Mouse (Mus musculus) spleen, adult 18-20 months (tissue): Measurements from ENCODE around the gene Clstn2.

Experiments used
- DNase-seq, 2 experiments: peaks; one replicate each; pipeline ENCODE4 v3.0.0; 2022; ENCODE audit warnings: mixed read lengths in 2 of 2

Gene Clstn2

DNA sequence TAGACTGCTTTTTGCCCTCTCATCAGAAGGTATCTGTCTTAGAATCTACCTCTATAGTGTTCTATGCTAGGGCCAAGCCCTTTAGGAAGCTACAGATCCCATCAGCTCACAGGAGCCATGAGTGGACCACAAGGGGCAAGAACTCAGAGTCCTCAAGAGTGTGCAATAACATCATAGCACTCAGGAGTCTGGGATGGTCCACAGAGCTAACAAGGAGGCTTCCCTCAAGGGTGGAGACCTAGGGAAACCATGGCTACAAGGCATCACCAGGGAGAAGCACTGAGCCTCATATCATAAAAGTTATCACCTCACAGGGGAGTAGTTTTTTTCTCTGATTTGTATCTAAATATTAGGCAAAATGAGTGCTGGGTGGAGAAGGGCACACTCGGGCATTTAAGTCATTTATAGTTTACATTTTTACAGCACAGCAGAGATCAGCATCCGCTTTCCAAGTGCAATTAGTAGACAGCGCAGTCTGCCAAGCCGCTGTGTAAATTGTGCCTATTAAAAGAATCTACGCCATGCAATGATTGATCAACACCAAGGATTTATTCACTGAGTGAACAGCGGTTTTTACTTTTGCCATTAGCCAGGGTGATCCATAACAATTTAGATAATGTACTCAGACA is 82.5 kb downstream of the Clstn2 start:
- DNase-seq, result no peak

- no peak for DNase-seq
Measured at GRCm38 (mm10) chr9:97919326-97919725, 113.7 kb downstream of the Clstn2 start.

GRCm38 (mm10) chr9:97891415-97891814 is 141.6 kb downstream of the Clstn2 start:
- DNase-seq, result no peak

DNA sequence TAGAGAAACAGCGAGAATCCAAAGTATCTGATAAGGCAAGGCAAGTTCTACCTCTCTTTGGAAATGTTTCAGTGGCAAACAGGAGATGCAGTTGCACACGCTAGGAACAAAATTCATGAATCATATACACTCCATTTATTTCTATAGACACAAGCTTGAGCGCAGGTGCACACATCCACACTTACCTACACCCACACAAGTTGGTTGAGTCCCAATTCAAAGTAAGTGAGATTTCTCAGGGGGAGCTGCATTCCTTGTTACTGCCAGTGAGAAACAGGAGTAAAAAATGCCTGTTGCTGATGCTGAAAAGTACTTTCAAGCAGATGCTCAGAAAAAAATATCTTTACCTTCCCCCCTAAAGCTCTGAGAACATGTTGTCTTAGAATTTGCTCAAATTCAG is 149.6 kb downstream of the Clstn2 start:
- DNase-seq, result no peak

- DNase-seq, result no peak
Measured at GRCm38 (mm10) chr9:97867013-97867700, 165.8 kb downstream of the Clstn2 start.

- no peak for DNase-seq
Measured at GRCm38 (mm10) chr9:97852859-97853258, 180.1 kb downstream of the Clstn2 start.

GRCm38 (mm10) chr9:97847873-97848838 is 184.8 kb downstream of the Clstn2 start:
- DNase-seq, result no peak

GRCm38 (mm10) chr9:97842054-97842453 is 190.9 kb downstream of the Clstn2 start:
- DNase-seq, result no peak

DNA sequence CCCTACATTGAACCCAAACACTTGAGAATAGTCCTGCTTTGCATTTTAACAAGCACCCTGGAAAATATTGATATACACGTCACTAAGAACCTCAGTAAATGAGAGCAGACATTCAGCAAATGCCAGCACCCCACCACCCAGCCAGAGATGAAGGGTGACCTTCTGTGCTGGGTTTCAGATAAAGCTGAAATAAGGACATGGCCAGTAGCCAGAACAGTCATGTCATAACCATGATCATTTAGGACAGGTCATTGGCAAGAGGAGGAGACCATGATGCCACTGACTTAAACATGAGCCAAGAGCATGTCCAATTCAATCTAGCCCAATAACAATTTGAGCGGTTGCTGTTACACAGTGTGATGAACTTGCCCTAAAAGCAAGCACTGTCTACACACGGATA is 201.8 kb downstream of the Clstn2 start:
- DNase-seq, result no peak

DNA sequence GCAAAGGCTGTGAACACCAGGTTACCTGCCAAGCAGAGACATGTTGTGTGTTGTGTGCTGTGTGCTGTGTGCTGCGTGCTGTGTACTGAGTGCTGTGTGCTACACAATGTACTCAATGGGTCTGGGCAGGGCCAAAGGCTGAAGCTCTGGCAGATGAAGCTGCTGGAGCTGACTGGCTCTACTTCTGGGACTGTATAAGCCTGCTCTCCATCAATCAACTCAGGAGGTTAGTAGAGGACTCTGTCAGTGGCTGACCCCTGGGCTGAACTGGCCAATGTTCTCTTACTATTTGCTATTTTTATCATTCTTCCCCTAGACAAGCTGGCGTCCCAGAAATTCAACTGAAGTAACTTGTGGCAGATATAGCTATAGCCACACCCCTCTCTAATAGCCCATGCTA is 203.1 kb downstream of the Clstn2 start:
- no peak for DNase-seq

- no peak for DNase-seq
Measured at GRCm38 (mm10) chr9:97827689-97828088, 205.3 kb downstream of the Clstn2 start.

- no peak for DNase-seq
Measured at GRCm38 (mm10) chr9:97826077-97826947, 206.7 kb downstream of the Clstn2 start.

GRCm38 (mm10) chr9:97817116-97817515 is 215.9 kb downstream of the Clstn2 start:
- no peak for DNase-seq

- no peak for DNase-seq
Measured at GRCm38 (mm10) chr9:97816143-97816805, 216.7 kb downstream of the Clstn2 start.

DNA sequence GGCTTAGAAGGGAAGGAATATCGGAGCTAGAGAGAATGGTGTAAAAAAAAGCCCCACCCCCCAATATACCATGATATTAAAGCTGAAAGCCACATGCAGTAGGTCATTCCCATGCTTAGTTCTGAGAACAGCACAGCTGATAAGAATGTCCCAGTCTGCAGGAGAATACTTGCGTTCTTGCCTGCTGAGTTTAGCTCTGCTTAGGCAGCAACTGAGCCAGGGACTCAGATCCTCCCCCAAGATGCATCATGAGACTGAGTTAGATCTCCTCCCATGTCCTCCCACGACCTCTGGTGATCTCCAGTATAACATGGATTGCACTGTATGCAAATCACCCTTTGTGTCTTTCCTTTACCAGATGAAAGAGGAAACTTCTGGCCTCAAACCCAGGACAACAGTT is 219.8 kb downstream of the Clstn2 start:
- DNase-seq, result no peak

DNA sequence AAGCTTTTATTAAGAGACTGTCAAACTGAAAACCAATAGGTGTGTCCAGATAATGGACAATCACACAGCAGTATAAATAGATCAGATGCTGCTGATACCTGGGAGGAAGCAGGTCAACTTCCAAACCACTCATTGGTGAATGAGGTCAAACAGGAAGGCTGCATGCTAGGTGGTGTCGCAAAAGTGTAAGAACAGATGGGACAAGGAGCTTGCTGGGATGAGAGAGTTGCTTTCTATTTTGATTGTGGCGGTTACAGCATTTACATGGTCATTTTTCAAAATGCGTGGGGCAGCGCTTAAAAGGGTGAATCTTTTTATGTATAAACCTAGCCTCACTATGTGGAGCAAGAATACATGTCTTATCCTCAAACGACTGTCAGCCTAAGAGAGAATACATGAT is 225.9 kb downstream of the Clstn2 start:
- no peak for DNase-seq

- no peak for DNase-seq
Measured at GRCm38 (mm10) chr9:97793661-97794060, 239.3 kb downstream of the Clstn2 start.

DNA sequence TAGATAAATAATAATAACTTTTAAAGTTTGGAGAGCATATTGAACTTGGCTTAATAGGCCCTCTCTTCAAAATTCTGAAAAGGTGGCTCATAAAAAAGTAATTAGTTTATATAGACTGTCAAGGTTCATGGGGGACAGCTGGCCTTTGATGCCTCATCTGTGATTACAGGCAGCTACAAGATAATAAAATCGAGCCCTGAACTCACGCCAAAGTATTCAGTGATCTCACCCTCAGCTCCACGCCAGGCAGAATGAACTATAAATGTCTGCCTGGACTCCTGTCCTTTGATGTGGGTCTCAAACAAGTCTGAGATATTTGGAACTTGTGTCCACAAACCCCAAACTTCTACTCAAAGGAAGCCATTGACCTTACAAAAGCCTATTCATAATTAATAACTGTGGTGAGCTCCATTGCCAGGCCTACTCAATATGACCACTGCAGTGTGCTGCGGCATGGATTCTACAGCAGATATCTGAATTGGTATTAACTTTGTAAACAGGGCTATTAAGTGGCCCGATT is 244.8 kb downstream of the Clstn2 start:
- DNase-seq, result no peak

DNA sequence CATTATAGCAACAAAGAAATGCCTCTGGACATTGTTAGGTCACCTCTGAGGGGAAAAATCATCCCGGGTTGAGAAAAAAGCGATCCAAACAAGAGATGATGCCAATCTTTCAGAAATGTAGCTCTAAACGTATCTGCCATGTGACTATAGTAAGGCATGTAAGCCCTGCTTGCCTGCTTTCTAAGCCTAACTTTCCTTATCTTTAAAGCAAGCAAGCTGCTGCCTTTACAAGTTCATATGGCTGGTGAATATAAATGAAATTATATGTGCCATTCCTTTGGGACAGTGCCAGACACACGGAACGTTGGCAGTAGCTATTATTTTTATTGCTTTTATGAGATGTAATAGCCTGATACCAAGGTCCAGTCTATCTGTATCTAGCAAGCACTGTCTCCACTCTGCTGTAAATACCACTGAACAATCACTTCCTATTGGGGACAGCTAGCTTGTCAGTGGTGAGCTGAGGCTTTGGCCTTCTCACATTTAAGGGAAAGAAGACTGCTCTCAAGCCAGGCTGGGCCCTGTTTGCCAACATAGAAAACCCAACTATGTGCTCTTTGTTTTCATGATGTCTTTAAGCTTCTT is 252.9 kb downstream of the Clstn2 start:
- no peak for DNase-seq

DNA sequence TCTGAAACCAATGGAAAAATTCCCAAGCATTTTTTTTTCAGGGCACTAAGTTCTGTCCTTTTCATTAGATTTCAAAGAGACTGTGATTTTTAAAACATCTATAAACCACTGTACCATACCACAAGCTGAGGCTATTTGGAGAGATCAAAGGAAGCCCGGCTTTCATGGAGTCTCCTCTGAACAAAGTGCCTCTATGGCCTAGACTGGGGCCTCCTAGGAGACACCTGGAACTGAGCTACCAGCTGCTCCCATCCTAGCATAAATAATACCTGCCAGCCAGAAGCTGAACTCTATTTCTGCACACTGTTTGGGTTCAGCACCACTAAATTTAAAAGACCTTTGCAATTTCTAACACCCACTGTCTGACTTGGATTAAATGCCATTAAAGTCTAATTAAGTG is 257.2 kb downstream of the Clstn2 start:
- DNase-seq, result no peak

DNA sequence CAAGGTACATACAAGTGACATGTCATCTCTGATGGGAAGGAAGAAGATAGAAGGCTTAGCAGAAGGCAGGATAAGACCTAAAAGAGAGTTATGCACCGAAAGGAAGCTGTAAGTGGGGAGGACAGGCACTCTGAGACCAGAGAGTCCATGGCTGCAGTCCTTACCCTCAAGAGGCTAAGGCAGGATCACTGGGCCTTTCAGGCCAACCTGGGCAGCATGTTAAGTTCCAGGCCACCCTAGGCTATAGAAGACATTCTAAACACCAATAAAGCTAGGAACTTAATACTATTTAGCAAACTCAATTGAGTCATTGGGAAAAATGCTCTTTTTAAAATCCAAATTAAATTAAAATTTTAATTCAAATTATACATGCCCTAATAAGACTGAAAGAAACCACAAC is 258.0 kb downstream of the Clstn2 start:
- no peak for DNase-seq
